Mouse (Mus musculus) forelimb bud, embryonic 11.5 days (tissue): ENCODE measurements around the gene Eno1.

Experiments used
- DNase-seq: peaks from one replicate; pipeline ENCODE4 v3.0.0-alpha.2; 2012; ENCODE audit warnings: low read depth, low spot score

The Eno1 gene

GRCm38 (mm10) chr4:150226818-150227688, 9.5 kb upstream of the Eno1 start:
- no peak for DNase-seq

GRCm38 (mm10) chr4:150228581-150229348, 7.8 kb upstream of the Eno1 start:
- no peak for DNase-seq

GRCm38 (mm10) chr4:150229747-150230390, 6.7 kb upstream of the Eno1 start:
- DNase-seq, result no peak

GRCm38 (mm10) chr4:150230460-150231407, 5.8 kb upstream of the Eno1 start:
- DNase-seq, result no peak

GRCm38 (mm10) chr4:150231871-150232270, 4.7 kb upstream of the Eno1 start:
- DNase-seq, result no peak

GRCm38 (mm10) chr4:150234599-150235327, 1.8 kb upstream of the Eno1 start:
- no peak for DNase-seq

GRCm38 (mm10) chr4:150235585-150235984, 936 bp upstream of the Eno1 start:
- no peak for DNase-seq

GRCm38 (mm10) chr4:150236031-150236430, 490 bp upstream of the Eno1 start:
- no peak for DNase-seq

GRCm38 (mm10) chr4:150237636-150238361, 1.3 kb downstream of the Eno1 start:
- no peak for DNase-seq

- DNase-seq, result no peak
Observed at GRCm38 (mm10) chr4:150238433-150239086, 2.0 kb downstream of the Eno1 start.

- DNase-seq, result no peak
Observed at GRCm38 (mm10) chr4:150239087-150239480, 2.6 kb downstream of the Eno1 start.

- DNase-seq, result no peak
Observed at GRCm38 (mm10) chr4:150239503-150239902, 3.0 kb downstream of the Eno1 start.

- DNase-seq, result peak; percentile 97
Observed at GRCm38 (mm10) chr4:150239951-150240368, 3.4 kb downstream of the Eno1 start.

GRCm38 (mm10) chr4:150240381-150240886, 3.9 kb downstream of the Eno1 start:
- DNase-seq, result no peak

GRCm38 (mm10) chr4:150241708-150242107, 5.2 kb downstream of the Eno1 start:
- no peak for DNase-seq

- DNase-seq, result no peak
Observed at GRCm38 (mm10) chr4:150242745-150243144, 6.2 kb downstream of the Eno1 start.

GRCm38 (mm10) chr4:150245876-150246275, 9.4 kb downstream of the Eno1 start:
- no peak for DNase-seq

- DNase-seq, result no peak
Observed at GRCm38 (mm10) chr4:150248009-150248408, 11.5 kb downstream of the Eno1 start.

GRCm38 (mm10) chr4:150248917-150249316, 12.4 kb downstream of the Eno1 start:
- DNase-seq, result no peak
